Mouse (Mus musculus): ENCODE measurements at regions not wholly inside any gene's neighbourhood (a gene's known extent, or its start where the extent isn't known, plus 50 kb on each side); places are given as distances from the start of the nearest gene placed in this dataset.

DNA sequence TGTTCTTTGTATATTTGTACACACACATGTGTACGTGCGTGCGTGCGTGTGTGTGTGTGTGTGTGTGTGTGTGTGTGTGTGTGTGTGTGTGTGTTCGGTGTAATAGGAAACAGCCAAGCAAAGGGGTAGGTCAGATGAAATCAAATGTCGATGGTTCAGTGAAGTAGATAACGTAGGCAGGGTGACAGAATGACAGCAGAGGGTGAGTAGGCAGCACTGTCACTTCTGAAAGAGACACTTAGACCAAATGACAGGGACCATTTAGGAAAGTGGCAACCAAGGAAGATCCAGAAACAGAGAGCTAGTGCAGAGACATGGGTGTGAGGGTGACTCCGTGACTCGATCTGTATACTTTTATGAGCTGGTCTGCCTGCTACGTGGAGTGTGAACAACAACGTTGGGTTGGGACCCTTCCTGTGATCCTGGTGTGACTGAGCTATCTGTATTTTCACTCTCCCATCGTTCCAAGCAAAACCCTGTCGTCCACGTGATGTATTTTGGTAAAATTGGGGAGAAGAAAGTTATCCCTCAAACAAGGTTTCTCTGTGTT is 266.5 kb upstream of the 9630041A04Rik start:
- no peaks in the 10 kb centered on the region for H3K36me3 ChIP-seq
- H3K4me1 ChIP-seq, result no peaks in the 10 kb centered on the region
- H3K9ac ChIP-seq, result no peak overlapping the region
- H3K27me3 ChIP-seq (replicated peaks), result no peaks in the 10 kb centered on the region
- no peak for ATAC-seq
- WGBS (ENCODE audit: insufficient replicate concordance), result 69% methylated on average over 14 of the region's 14 CpGs
- no peak overlapping the region for H3K4me3 ChIP-seq
- H3K4me2 ChIP-seq, result no peak overlapping the region
- H3K27ac ChIP-seq, result no peak overlapping the region
- H3K9me3 ChIP-seq (replicated peaks), result no peaks in the 10 kb centered on the region

DNA sequence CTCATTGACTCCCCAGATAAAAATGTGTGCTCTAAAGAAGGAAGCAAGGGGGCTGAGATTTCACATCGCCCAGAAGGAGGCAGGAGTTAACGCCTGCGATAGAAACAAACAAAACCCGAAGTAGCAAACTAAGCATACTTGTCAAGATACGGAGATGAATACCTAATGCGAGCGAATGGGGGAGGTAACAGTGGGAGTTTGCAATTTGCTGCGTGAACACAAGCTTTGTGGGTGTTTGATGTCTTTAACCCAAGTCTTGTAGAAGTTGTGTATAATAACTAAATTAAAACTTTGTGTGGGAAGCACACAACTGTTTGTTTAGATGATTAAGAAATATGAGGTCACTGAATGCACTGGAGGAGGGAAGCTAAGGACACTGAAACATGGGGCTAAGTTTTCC is 269.0 kb upstream of the 9630041A04Rik start:
- Histone ChIP-seq H3K36me3 (no peaks in the 10 kb centered on the region), H3K27me3 (replicated peaks) (no peaks in the 10 kb centered on the region), H3K4me1 (no peaks in the 10 kb centered on the region), H3K9me3 (replicated peaks) (no peaks in the 10 kb centered on the region), H3K4me3 (no peak overlapping the region), H3K9ac (no peak overlapping the region), H3K4me2 (no peak overlapping the region), H3K27ac (no peak overlapping the region)
- 66% methylated on average over 8 of the region's 8 CpGs for WGBS (ENCODE audit: insufficient replicate concordance)
- no peak for ATAC-seq

DNA sequence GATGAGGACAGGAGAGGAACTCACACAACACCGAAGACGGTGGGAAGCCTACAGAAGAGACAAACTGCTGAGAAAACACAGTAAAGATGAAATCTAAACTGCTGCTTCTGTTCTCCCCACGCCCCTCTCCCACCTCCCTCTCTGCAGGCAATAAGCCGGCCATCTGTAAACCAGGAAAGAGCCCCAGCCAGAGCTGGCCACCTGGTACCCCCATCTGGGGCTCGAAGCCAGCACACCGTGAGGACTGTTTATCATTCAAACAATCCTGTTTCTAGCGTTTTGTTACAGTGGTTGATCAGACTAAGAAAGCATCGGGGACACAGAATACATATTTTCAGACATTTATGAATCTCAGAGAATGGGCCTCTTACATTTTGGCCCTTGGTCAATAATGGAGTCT is 270.0 kb upstream of the 9630041A04Rik start:
- ATAC-seq, result no peak
- Histone ChIP-seq H3K9ac (no peak overlapping the region), H3K4me3 (no peak overlapping the region), H3K4me1 (no peaks in the 10 kb centered on the region), H3K36me3 (no peaks in the 10 kb centered on the region), H3K9me3 (replicated peaks) (no peaks in the 10 kb centered on the region), H3K27me3 (replicated peaks) (no peaks in the 10 kb centered on the region), H3K4me2 (no peak overlapping the region), H3K27ac (no peak overlapping the region)
- 69% methylated on average over 8 of the region's 8 CpGs for WGBS (ENCODE audit: insufficient replicate concordance)

- H3K4me3 ChIP-seq, result no peak overlapping the region
- no peak overlapping the region for H3K27ac ChIP-seq
- H3K4me1 ChIP-seq, result no peaks in the 10 kb centered on the region
- WGBS (ENCODE audit: insufficient replicate concordance), result 54% methylated on average over 3 of the region's 3 CpGs
- H3K36me3 ChIP-seq, result no peaks in the 10 kb centered on the region
- H3K27me3 ChIP-seq (replicated peaks), result no peaks in the 10 kb centered on the region
- H3K4me2 ChIP-seq, result no peak overlapping the region
- ATAC-seq, result no peak
- no peaks in the 10 kb centered on the region for H3K9me3 ChIP-seq (replicated peaks)
- no peak overlapping the region for H3K9ac ChIP-seq
Observed at GRCm38 (mm10) chr9:101590310-101590709, 271.3 kb upstream of the 9630041A04Rik start.

DNA sequence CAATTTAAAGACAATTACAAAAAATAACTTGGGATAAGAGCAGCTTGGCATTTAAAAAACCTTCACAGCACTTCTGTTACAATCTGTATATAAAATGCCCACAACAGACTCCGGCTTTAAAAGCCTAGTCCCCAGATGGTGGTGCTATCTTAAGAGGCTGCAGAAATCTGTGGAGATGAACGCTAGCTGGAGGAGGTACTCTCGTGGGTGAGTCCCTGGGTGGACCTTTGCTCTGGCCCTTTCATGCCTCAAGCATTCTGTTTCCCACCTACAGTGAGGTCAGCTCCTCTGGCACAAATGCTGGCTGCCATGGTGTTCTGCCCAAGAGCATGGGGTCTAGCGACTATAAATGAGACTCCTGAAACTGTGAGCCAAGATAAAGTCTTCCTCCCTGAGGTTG is 280.6 kb upstream of the 9630041A04Rik start:
- Histone ChIP-seq H3K4me2 (no peak overlapping the region), H3K36me3 (no peaks in the 10 kb centered on the region), H3K9ac (no peak overlapping the region), H3K4me3 (no peak overlapping the region), H3K9me3 (replicated peaks) (no peaks in the 10 kb centered on the region), H3K4me1 (no peaks in the 10 kb centered on the region), H3K27me3 (replicated peaks) (no peaks in the 10 kb centered on the region), H3K27ac (no peak overlapping the region)
- WGBS (ENCODE audit: insufficient replicate concordance), result 72% methylated on average over 4 of the region's 4 CpGs
- no peak for ATAC-seq

DNA sequence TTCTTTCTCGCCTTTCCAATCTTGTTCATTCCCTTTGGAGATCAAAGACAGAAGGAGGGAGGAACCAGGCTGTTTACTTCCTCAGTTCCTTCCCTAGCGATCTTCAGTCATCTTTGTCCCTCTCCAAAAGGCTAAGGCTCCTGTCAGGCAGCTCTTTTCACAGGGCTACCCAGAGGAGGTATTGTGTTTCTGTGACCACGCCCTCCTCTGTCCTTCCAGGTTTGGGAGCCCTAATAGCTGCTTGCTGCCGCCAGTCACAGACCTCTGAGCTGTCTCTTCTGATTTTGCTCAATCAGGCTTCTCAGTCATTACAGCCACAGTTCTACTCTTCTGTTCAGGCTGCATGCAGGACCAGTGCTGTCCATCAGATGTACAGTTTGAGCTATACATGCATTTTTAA is 290.9 kb upstream of the 9630041A04Rik start:
- H3K9me3 ChIP-seq (replicated peaks), result no peaks in the 10 kb centered on the region
- H3K27ac ChIP-seq, result no peak overlapping the region
- no peak overlapping the region for H3K4me2 ChIP-seq
- no peaks in the 10 kb centered on the region for H3K36me3 ChIP-seq
- H3K27me3 ChIP-seq (replicated peaks), result no peaks in the 10 kb centered on the region
- no peaks in the 10 kb centered on the region for H3K4me1 ChIP-seq
- H3K9ac ChIP-seq, result no peak overlapping the region
- no peak for ATAC-seq
- no peak overlapping the region for H3K4me3 ChIP-seq
- WGBS (ENCODE audit: insufficient replicate concordance), result 17% methylated on average over 4 of the region's 4 CpGs

DNA sequence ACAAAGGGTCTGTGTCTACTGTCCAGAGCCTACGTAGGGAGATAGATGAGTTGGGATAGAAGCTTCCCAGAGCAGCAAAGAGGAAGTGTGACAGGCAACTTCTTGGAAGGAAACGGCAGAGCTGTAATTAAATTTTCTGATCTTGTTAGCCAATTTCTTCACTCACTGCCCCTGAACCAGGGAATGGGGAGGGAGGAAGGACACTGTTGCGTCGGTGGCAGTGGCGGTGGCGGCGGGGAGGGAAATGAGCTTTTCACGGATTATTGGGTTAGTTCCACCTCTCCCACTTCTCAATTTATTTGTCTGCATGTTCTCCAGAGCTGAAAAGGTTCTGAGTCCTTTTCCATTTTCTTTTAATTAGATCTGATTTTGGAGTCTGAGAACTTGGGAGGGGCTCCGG is 298.4 kb upstream of the 9630041A04Rik start:
- H3K4me3 ChIP-seq, result no peak overlapping the region
- H3K27ac ChIP-seq, result no peak overlapping the region
- no peaks in the 10 kb centered on the region for H3K4me1 ChIP-seq
- no peaks in the 10 kb centered on the region for H3K27me3 ChIP-seq (replicated peaks)
- H3K9me3 ChIP-seq (replicated peaks), result no peaks in the 10 kb centered on the region
- WGBS (ENCODE audit: insufficient replicate concordance), result 62% methylated on average over 9 of the region's 9 CpGs
- H3K9ac ChIP-seq, result no peak overlapping the region
- no peaks in the 10 kb centered on the region for H3K36me3 ChIP-seq
- ATAC-seq, result no peak
- H3K4me2 ChIP-seq, result no peak overlapping the region

DNA sequence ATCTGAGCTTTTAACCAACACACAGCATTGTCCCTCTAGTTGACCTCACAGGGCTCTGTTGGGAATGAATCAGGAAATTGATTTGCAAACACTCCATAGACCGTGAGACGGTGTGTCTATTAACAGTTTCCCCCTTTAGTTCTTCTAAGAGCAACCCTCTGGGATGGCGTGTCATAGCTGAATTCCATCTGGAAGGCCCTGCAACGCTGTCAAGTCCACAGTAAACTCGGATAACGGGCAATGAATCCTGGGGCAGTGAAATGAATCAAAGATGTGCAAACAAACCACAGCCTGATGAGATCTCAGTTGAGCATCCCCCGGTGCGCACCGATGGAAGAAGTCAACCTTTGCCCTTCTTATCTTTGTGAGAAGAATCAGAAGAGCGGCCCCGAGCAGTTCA is 302.3 kb upstream of the 9630041A04Rik start:
- ATAC-seq, result no peak
- 66% methylated on average over 11 of the region's 11 CpGs for WGBS (ENCODE audit: insufficient replicate concordance)
- H3K9me3 ChIP-seq (replicated peaks), result no peaks in the 10 kb centered on the region
- no peak overlapping the region for H3K4me2 ChIP-seq
- H3K4me1 ChIP-seq, result no peaks in the 10 kb centered on the region
- no peaks in the 10 kb centered on the region for H3K36me3 ChIP-seq
- H3K27me3 ChIP-seq (replicated peaks), result no peaks in the 10 kb centered on the region
- H3K4me3 ChIP-seq, result no peak overlapping the region
- H3K27ac ChIP-seq, result no peak overlapping the region
- no peak overlapping the region for H3K9ac ChIP-seq

DNA sequence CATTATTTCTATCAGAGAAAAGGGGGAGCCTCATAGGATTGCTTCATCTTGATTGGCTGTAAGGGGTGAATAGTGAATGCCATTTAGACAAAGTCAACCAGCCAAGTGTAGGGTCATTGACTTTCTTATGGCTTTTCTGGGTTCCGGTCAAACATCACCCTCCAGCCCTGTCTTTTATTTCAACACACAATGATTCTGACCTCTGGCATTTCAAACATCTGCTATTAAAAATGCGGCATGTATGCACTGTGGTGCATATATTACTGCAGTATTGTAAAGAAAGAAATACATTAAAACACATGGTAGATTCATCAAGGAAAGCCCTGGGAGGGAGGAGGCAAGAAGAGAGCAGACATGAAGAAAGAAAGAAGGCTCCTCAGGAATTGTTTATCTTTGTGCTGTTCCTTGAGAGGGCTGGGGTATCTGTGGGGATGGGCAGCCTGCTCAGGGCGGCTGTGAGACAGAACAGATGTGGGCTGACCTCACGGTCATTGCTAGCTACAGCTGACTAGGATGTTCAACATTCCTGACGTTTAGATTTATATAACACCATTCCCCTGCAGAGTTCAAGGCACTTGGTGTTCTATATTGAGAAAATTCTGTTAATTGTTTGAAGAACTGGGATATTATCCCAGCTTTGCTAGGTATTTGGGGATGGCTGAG is 303.5 kb upstream of the Ppp2r3a start:
- Histone ChIP-seq H3K4me2 (no peak overlapping the region), H3K27me3 (replicated peaks) (no peaks in the 10 kb centered on the region), H3K9me3 (replicated peaks) (no peaks in the 10 kb centered on the region), H3K36me3 (no peaks in the 10 kb centered on the region), H3K4me3 (no peak overlapping the region), H3K9ac (no peak overlapping the region), H3K4me1 (no peaks in the 10 kb centered on the region), H3K27ac (no peak overlapping the region)
- WGBS (ENCODE audit: insufficient replicate concordance), result 54% methylated on average over 5 of the region's 5 CpGs
- no peak for ATAC-seq

- no peaks in the 10 kb centered on the region for H3K27me3 ChIP-seq (replicated peaks)
- H3K27ac ChIP-seq, result no peak overlapping the region
- H3K4me1 ChIP-seq, result no peaks in the 10 kb centered on the region
- H3K4me2 ChIP-seq, result no peak overlapping the region
- 35% methylated on average over 6 of the region's 6 CpGs for WGBS (ENCODE audit: insufficient replicate concordance)
- H3K9me3 ChIP-seq (replicated peaks), result no peaks in the 10 kb centered on the region
- no peak overlapping the region for H3K4me3 ChIP-seq
- no peak overlapping the region for H3K9ac ChIP-seq
- no peaks in the 10 kb centered on the region for H3K36me3 ChIP-seq
- no peak for ATAC-seq
Observed at GRCm38 (mm10) chr9:101552789-101553188, 301.2 kb upstream of the Ppp2r3a start.

DNA sequence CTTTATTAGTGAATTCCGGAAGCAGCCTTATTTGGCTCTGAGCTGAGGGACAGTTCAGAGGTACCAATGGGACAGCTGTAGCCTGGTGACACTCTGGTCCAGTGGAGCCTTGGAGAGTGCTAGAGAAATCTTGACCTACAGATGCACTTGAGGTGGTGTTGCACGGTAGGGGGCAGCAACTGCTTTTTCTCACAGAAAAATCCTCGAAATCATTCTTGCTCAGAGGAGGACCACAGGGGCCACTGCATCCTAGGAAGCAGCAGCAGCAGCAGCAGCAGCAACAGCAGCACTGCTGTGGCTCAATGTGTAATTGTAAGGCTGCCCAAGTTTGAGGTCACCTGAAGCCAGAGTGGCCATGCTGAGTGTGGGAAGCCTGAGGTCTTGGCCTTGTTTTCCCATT is 299.7 kb upstream of the Ppp2r3a start:
- H3K9ac ChIP-seq, result no peak overlapping the region
- H3K9me3 ChIP-seq (replicated peaks), result no peaks in the 10 kb centered on the region
- ATAC-seq, result no peak
- no peaks in the 10 kb centered on the region for H3K4me1 ChIP-seq
- no peak overlapping the region for H3K4me2 ChIP-seq
- H3K4me3 ChIP-seq, result no peak overlapping the region
- no peak overlapping the region for H3K27ac ChIP-seq
- no peaks in the 10 kb centered on the region for H3K36me3 ChIP-seq
- no peaks in the 10 kb centered on the region for H3K27me3 ChIP-seq (replicated peaks)
- whole genome bisulfite sequencing (ENCODE audit: insufficient replicate concordance), result 40% methylated on average over 3 of the region's 3 CpGs

GRCm38 (mm10) chr9:101546213-101546832 is 294.7 kb upstream of the Ppp2r3a start:
- WGBS (ENCODE audit: insufficient replicate concordance), result 57% methylated on average over 10 of the region's 10 CpGs
- ATAC-seq, result no peak
- Histone ChIP-seq H3K9me3 (replicated peaks) (no peaks in the 10 kb centered on the region), H3K9ac (no peak overlapping the region), H3K27me3 (replicated peaks) (no peaks in the 10 kb centered on the region), H3K4me1 (no peaks in the 10 kb centered on the region), H3K27ac (no peak overlapping the region), H3K4me3 (no peak overlapping the region), H3K36me3 (no peaks in the 10 kb centered on the region), H3K4me2 (no peak overlapping the region)

DNA sequence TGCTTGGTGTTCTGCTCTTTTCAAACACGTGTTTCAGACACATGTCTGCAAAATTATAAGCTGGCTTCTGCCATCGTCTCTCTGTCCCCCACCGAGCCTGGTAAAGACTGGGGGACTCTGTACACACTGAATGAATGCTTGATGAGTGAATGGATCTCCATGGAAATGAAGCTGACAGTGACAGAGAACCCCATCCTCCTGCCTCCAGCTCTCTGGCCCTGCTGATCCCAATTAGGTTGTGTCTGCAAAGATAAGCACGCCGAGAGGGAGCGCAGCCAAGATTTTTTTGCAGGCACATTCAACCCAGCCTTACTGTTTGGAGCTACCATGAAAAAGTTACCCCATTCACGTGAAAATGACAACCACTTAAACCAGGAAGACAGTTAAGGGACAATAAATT is 266.5 kb upstream of the Ppp2r3a start:
- ATAC-seq, result no peak
- Histone ChIP-seq H3K9me3 (replicated peaks) (no peaks in the 10 kb centered on the region), H3K4me2 (no peak overlapping the region), H3K27me3 (replicated peaks) (no peaks in the 10 kb centered on the region), H3K27ac (no peak overlapping the region), H3K9ac (no peak overlapping the region), H3K36me3 (no peaks in the 10 kb centered on the region), H3K4me1 (no peaks in the 10 kb centered on the region), H3K4me3 (no peak overlapping the region)
- 52% methylated on average over 7 of the region's 7 CpGs for WGBS (ENCODE audit: insufficient replicate concordance)

Measured in liver, embryonic 12.5 days (tissue).